Mouse (Mus musculus) liver, postnatal 0 days (tissue): ENCODE data around the gene Vmn1r214. TPM values are rescaled to one million over a fixed set of nuclear protein-coding genes. Genes with fewer than 3 reads are reported as not detected.

Source experiments
- ATAC-seq: fragments of 200-750 bp; cut with Nextera tagmentation; 2 replicates; pipeline ENCODE4 v1.8.0; 2017; ENCODE audit warnings: mild to moderate bottlenecking, moderate library complexity
- DNase-seq: peaks from one replicate; pipeline ENCODE4 v3.0.0-alpha.2; 2016
- H3K27ac ChIP-seq: fragments of 300-500 bp; sonication (generic); 2 replicates; pipeline ENCODE4 v1.5.1; 2014; ENCODE audit warnings: antibody characterized with exemption, moderate library complexity, mild to moderate bottlenecking, low read depth
- H3K27me3 ChIP-seq: fragments of 300-500 bp; sonication (generic); 2 replicates; pipeline ENCODE4 v1.6.1; 2014; ENCODE audit warnings: low read length, control low read depth, mixed read lengths; ENCODE audit not compliant: insufficient read depth
- H3K36me3 ChIP-seq: fragments of 300-500 bp; sonication (generic); replicated peaks from 2 replicates; pipeline ENCODE4 v1.6.1; 2014; ENCODE audit warnings: mild to moderate bottlenecking, control low read depth, low read length, moderate library complexity, mixed read lengths; ENCODE audit not compliant: insufficient read depth
- H3K4me1 ChIP-seq: fragments of 300-500 bp; sonication (generic); 2 replicates; pipeline ENCODE4 v1.6.1; 2014; ENCODE audit warnings: antibody characterized with exemption, mild to moderate bottlenecking, control low read depth; ENCODE audit not compliant: insufficient read depth
- H3K4me2 ChIP-seq: fragments of 300-500 bp; sonication (generic); 2 replicates; pipeline ENCODE4 v1.6.1; 2014; ENCODE audit warnings: low read depth, mild to moderate bottlenecking, low read length, moderate library complexity, mixed read lengths
- H3K4me3 ChIP-seq: fragments of 300-500 bp; sonication (generic); 2 replicates; pipeline ENCODE4 v1.5.1; 2014; ENCODE audit warnings: low read depth, low read length
- H3K9ac ChIP-seq: fragments of 300-500 bp; sonication (generic); replicated peaks from 2 replicates; pipeline ENCODE4 v1.6.1; 2014; ENCODE audit warnings: mild to moderate bottlenecking, moderate library complexity
- H3K9me3 ChIP-seq: fragments of 300-500 bp; sonication (generic); 2 replicates; pipeline ENCODE4 v1.6.1; 2016; ENCODE audit warnings: mild to moderate bottlenecking, control low read depth, low read length, mixed read lengths
- CTCF ChIP-seq: sonication (generic); IDR thresholded peaks from 2 replicates; pipeline ENCODE4 v1.5.1; 2016; ENCODE audit warnings: antibody characterized with exemption, low read depth
- EP300 ChIP-seq: IDR thresholded peaks from 2 replicates; pipeline ENCODE4 v1.6.1; 2016; ENCODE audit warnings: antibody characterized with exemption, low read depth, mild to moderate bottlenecking
- WGBS: fragments of 180-500 bp; shearing (Covaris S2); extraction: QIAGEN DNeasy Blood & Tissue Kit; methylation state at CpG from one replicate; pipeline ENCODE4 v1.1.7; 2014; ENCODE audit not compliant: insufficient replicate concordance; 5-methylcytosine and 5-hydroxymethylcytosine counted together
- polyA plus RNA-seq: library from polyadenylated mRNA; unstranded; fragments of >200 nt; fragmentation: Nextera tagmentation; extraction: Ambion mirVana; gene quantifications from 2 replicates; pipeline ENCODE4 v1.2.1, GENCODE M21; 2015

Gene Vmn1r214
- polyA plus RNA-seq = not detected in 2 replicates

GRCm38 (mm10) chr13:23030118-23030517 is at the start of gene Vmn1r214:
Vmn1r214 (plus strand) TSS chr13:23030418.
- H3K4me2 ChIP-seq = no peak within 1 kb of the TSS
- no peak within 1 kb of the TSS for H3K4me3 ChIP-seq
- TF ChIP-seq CTCF (no peak), EP300 (no peak)
- no peaks in the 10 kb centered on the region for H3K27me3 ChIP-seq
- no peaks in the 10 kb centered on the region for H3K36me3 ChIP-seq
- no peaks in the 10 kb centered on the region for H3K4me1 ChIP-seq
- H3K9ac ChIP-seq = no peak within 1 kb of the TSS
- no peaks in the 10 kb centered on the region for H3K9me3 ChIP-seq
- no peak within 1 kb of the TSS for H3K27ac ChIP-seq
- 84% methylated on average over 3 of the region's 3 CpGs for WGBS
- ATAC-seq (no peak), DNase-seq (no peak)

DNA sequence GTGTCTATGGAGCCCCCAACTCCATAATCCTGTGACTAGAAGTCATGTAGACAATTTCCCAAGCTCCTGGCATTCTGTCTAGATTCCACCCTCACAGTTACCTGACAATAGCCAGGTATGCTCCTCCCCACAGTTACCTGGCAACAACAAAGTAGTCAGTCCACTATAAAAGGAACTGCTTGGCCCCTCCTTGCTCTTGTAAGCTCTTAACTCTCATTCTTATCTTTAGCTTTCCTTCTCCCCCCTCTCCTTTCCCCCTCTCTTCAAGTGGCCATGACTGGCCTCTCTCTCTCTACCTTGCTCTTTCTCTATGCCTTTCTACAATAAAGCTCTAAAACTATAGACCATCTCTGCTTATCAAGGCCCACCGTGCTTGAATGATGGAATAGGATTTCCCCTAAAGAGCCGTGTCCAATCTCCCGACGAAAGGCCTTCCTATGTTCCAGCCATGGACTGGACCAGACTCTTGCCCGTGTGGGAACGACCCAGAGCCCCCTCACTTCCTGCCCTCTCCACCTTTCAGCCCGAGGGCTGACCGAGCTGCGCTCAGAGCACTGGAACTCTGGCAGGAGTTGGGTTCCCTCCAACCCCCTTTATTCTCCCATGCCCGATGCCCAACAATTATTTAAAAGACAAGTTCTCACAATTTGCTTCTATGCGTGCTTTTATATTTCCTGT is 39.9 kb upstream of the Vmn1r214 start:
- Histone ChIP-seq H3K4me3 (no peak overlapping the region), H3K4me2 (no peak overlapping the region), H3K27ac (no peak overlapping the region), H3K36me3 (no peaks in the 10 kb centered on the region), H3K9me3 (no peaks in the 10 kb centered on the region), H3K4me1 (no peaks in the 10 kb centered on the region), H3K9ac (no peak overlapping the region), H3K27me3 (no peaks in the 10 kb centered on the region)
- WGBS = 75% methylated on average over 11 of the region's 11 CpGs
- ATAC-seq (no peak), DNase-seq (no peak)
- TF ChIP-seq EP300 (no peak), CTCF (no peak)

DNA sequence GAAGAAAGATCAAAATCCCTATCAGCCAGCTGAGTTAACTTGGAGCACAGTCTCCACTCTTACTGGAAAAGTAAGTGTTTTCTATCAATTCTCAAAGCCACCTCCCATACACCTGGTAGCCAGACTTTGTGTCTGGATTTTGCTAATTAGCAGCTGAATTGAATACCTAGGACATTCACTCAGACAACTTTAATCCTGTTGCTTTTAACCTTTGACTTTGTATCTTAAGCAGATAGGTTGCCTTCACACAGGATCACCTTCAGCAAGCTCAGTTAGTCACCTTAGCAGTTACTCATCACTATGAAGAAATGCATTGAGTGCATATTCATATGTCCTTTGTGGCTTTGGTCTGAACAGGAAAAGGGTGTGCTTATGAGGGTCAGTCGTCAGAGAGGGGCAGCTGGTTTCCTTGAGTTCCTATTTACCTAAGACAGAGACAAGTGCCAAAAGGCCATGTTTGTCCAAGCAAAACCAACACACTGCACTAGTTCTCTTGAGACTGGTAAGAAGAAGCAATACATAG is 38.0 kb upstream of the Vmn1r214 start:
- TF ChIP-seq CTCF = no peak
- no peak for TF ChIP-seq EP300
- Histone ChIP-seq H3K9ac (no peak overlapping the region), H3K27me3 (no peaks in the 10 kb centered on the region), H3K4me3 (no peak overlapping the region), H3K9me3 (no peaks in the 10 kb centered on the region; the same call in none of the 2 replicates), H3K36me3 (no peaks in the 10 kb centered on the region), H3K4me2 (no peak overlapping the region), H3K4me1 (no peaks in the 10 kb centered on the region), H3K27ac (no peak overlapping the region)
- no peak for DNase-seq
- 29% methylated on average over 1 of the region's 1 CpGs for WGBS
- ATAC-seq = no peak

DNA sequence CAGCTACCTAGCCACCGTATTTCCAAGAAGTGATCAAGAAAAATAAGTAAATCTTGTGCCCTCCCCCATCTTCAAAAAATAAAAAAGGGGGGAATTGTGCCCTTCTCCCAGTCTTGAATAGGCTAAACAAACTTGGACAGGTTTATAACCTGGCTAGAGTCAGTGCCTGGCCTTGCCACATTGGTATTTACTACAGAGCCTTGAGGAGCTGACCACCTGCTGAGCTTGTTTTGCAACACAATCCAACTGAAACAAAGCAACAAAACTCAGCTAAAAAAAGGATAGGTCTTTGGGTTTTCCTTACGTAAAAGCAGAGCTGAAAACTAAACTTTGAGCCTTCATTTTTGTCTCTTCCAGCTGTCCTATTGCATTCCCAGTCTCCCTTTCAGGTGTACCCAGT is 37.5 kb upstream of the Vmn1r214 start:
- Histone ChIP-seq H3K36me3 (no peaks in the 10 kb centered on the region), H3K9ac (no peak overlapping the region), H3K27me3 (no peaks in the 10 kb centered on the region), H3K4me2 (no peak overlapping the region), H3K4me3 (no peak overlapping the region), H3K27ac (no peak overlapping the region), H3K4me1 (no peaks in the 10 kb centered on the region), H3K9me3 (no peaks in the 10 kb centered on the region; the same call in none of the 2 replicates)
- DNase-seq = no peak
- TF ChIP-seq CTCF (no peak), EP300 (no peak)
- 59% methylated on average over 2 of the region's 2 CpGs for WGBS
- ATAC-seq = no peak

DNA sequence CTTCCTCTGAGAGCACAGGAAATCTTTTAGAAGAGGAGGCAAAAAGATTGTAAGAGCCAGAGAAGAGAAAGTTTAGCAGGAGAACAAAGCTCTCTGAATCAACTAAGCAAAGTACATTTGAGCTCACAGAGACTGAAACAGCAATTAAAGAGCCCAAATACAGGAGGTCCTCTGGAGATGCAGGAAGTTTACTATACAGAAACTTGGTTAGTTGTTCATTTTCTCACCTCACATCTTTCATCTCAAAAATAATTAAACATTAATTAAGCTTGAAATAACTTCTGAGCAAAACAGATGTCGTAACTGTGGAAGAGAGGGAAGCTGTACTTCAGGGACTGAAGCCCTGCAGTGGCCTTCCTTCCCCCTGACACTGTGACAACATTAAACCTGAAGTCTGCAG is 22.9 kb upstream of the Vmn1r214 start, which contains the start of gene Vmn1r213:
Gene Vmn1r213 (plus strand): TSS at position 301 of the 400 bp plus-strand sequence.
- WGBS = 36% methylated on average over 1 of the region's 1 CpGs
- H3K36me3 ChIP-seq = no peaks in the 10 kb centered on the region
- H3K9ac ChIP-seq = no peak within 1 kb of the TSS

GRCm38 (mm10) chr13:23018158-23018557 is 12.1 kb upstream of the Vmn1r214 start:
- no peak for ATAC-seq
- no peaks in the 10 kb centered on the region for H3K9me3 ChIP-seq
- TF ChIP-seq CTCF (no peak), EP300 (no peak)

More for the DNA sequence above, 22.9 kb upstream of the Vmn1r214 start, which contains the start of gene Vmn1r213:
- H3K4me3 ChIP-seq = no peak within 1 kb of the TSS
- H3K9me3 ChIP-seq = no peaks in the 10 kb centered on the region
- TF ChIP-seq CTCF (no peak), EP300 (no peak)
- no peak within 1 kb of the TSS for H3K4me2 ChIP-seq
- DNase-seq (no peak), ATAC-seq (no peak)
- H3K27ac ChIP-seq = no peak within 1 kb of the TSS
- no peaks in the 10 kb centered on the region for H3K27me3 ChIP-seq
- no peaks in the 10 kb centered on the region for H3K4me1 ChIP-seq

More at GRCm38 (mm10) chr13:23018158-23018557, 12.1 kb upstream of the Vmn1r214 start:
- Histone ChIP-seq H3K4me3 (no peak overlapping the region), H3K36me3 (no peaks in the 10 kb centered on the region), H3K27me3 (no peaks in the 10 kb centered on the region), H3K9ac (no peak overlapping the region), H3K4me2 (no peak overlapping the region), H3K4me1 (no peaks in the 10 kb centered on the region), H3K27ac (no peak overlapping the region)
- DNase-seq = no peak
